10 mouse cellular contexts compared by ENCODE assay signal in the genomic region with DNA sequence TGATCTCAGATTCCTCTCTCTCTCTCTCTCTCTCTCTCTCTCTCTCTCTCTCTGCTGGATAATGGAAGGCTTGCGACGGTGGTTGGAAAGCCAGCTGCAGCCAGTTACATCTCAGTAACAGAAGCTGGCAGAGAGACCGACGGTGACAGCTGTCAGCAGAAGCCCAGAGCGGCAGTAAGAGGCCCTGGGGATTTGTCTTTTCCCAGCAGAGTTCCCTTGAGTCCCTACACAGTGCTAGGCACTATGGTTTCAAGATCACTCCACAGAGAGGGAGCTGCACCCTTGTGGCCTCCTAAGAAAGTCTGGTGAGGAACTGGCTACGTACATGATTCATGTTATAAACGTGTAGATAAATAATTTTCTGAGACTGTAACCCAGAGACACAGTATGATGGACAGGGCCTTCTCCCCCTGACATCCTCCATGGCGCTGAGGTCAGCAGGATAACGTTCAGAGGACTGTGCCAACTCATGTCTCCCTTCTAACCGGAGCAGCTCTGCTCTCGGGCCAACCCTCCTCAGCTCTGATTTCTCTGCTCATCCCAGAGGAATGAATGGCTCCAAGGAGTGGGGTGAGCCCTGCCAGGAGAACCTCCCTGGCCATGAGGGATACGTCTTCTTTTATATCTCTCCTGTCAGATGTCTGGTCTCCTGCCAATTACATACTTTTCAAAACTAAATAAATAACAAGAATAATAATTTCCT.
DNase-seq lines count a peak whose midpoint lies in the region; ATAC-seq and TF ChIP-seq lines count a peak whose summit lies in the region.
"Had no signal": no experiment of that assay in that cellular context is flagged by ENCODE, and none has a peak within 500 bp of the region (broad histone marks: within the 10 kb centered on the region; RNA-seq: fewer than 3 reads in every experiment).

No protein-coding gene starts in this region.

- TF ChIP-seq CTCF in C2C12 (IDR thresholded peaks at IDR 0.05; ENCODE audit: control insufficient read depth, insufficient read depth, insufficient read length), result no peak
- no peak for TF ChIP-seq CTCF in heart, adult 2 months (IDR thresholded peaks at IDR 0.05)

- TF ChIP-seq EP300 in heart, adult 2 months (IDR thresholded peaks at IDR 0.05; ENCODE audit: insufficient read depth, low read depth, low read length), result no peak

- H3K79me2 ChIP-seq in C2C12 (ENCODE audit: control insufficient read depth, insufficient read depth), result no peaks in the 10 kb centered on the region
- no peaks in the 10 kb centered on the region for H3K79me2 ChIP-seq in heart, adult 2 months (replicated peaks; ENCODE audit: control insufficient read depth, insufficient read depth, low read length)

- no peak overlapping the region for H3K4me2 ChIP-seq in lung, embryonic 16.5 days (ENCODE audit: low read depth, low read length)
- no peak overlapping the region for H3K4me2 ChIP-seq in liver, embryonic 12.5 days
- H3K4me2 ChIP-seq: midbrain, embryonic 12.5 days had no signal

- ATAC-seq in lung, embryonic 16.5 days (ENCODE audit: low read depth), result peak; percentile 83
- no peak for ATAC-seq in megakaryocyte-erythroid progenitor cell, adult 5-6 weeks (replicated peaks; ENCODE audit: low FRiP score, low TSS enrichment, poor library complexity, severe bottlenecking)
- no peak for ATAC-seq in liver, embryonic 12.5 days

- H3K27ac ChIP-seq in heart, embryonic 10.5 days, result no peak overlapping the region
- H3K27ac ChIP-seq in heart, adult 2 months, result no peak overlapping the region
- peak overlapping the region; percentile 62 for H3K27ac ChIP-seq in lung, embryonic 16.5 days (ENCODE audit: low read length)
- no peak overlapping the region for H3K27ac ChIP-seq in liver, embryonic 12.5 days
- H3K27ac ChIP-seq: midbrain, embryonic 12.5 days had no signal

- H3ac ChIP-seq in C2C12 (ENCODE audit: control insufficient read depth, insufficient read length, low read depth), result no peak overlapping the region

- TF ChIP-seq POLR2A in heart, adult 2 months (IDR thresholded peaks at IDR 0.05; ENCODE audit: insufficient read depth, low read depth, low read length), result no peak

- peaks cover 4% of the 10 kb centered on the region; the same call in 1 of the 2 replicates for H3K4me1 ChIP-seq in heart, embryonic 10.5 days
- no peaks in the 10 kb centered on the region for H3K4me1 ChIP-seq in heart, adult 2 months (ENCODE audit: control insufficient read depth, insufficient read depth, low read length)
- peaks cover 20% of the 10 kb centered on the region for H3K4me1 ChIP-seq in lung, embryonic 16.5 days (replicated peaks; ENCODE audit: control insufficient read depth, insufficient read depth, low read length)
- no peaks in the 10 kb centered on the region for H3K4me1 ChIP-seq in liver, embryonic 12.5 days

- intact Hi-C loops in heart, adult 2 months (cut with DNase I), result no loop called here

- H3K27me3 ChIP-seq in heart, embryonic 10.5 days (ENCODE audit: insufficient read depth, poor library complexity, severe bottlenecking), result peaks cover 10% of the 10 kb centered on the region; the same call in 1 of the 2 replicates
- no peaks in the 10 kb centered on the region for H3K27me3 ChIP-seq in C2C12 (ENCODE audit: control insufficient read depth, insufficient read depth, insufficient read length)
- no peaks in the 10 kb centered on the region; the same call in 1 of the 2 replicates for H3K27me3 ChIP-seq in heart, adult 2 months (ENCODE audit: control insufficient read depth, insufficient read depth, low read length)
- H3K27me3 ChIP-seq in lung, embryonic 16.5 days (ENCODE audit: control insufficient read depth, insufficient read depth, low read depth, low read length), result no peaks in the 10 kb centered on the region
- H3K27me3 ChIP-seq in liver, embryonic 12.5 days (replicated peaks), result no peaks in the 10 kb centered on the region

- no peak overlapping the region for H3K4me3 ChIP-seq in heart, embryonic 10.5 days
- no peak overlapping the region for H3K4me3 ChIP-seq in C2C12 (ENCODE audit: insufficient read depth, poor library complexity, severe bottlenecking)
- no peak overlapping the region for H3K4me3 ChIP-seq in heart, adult 2 months
- H3K4me3 ChIP-seq in lung, embryonic 16.5 days (ENCODE audit: low read length), result no peak overlapping the region
- H3K4me3 ChIP-seq in liver, embryonic 12.5 days, result no peak overlapping the region
- H3K4me3 ChIP-seq: midbrain, embryonic 12.5 days had no signal

- H3K9me3 ChIP-seq in heart, embryonic 10.5 days, result no peaks in the 10 kb centered on the region
- no peaks in the 10 kb centered on the region for H3K9me3 ChIP-seq in lung, embryonic 16.5 days (ENCODE audit: control insufficient read depth, low read length)
- no peaks in the 10 kb centered on the region for H3K9me3 ChIP-seq in liver, embryonic 12.5 days (replicated peaks)
- H3K9me3 ChIP-seq: midbrain, embryonic 12.5 days had no signal

- H3K79me3 ChIP-seq in C2C12 (ENCODE audit: low read depth), result no peaks in the 10 kb centered on the region

- DNase-seq in heart, adult 11 months, result peak; percentile 96
- no peak for DNase-seq in heart, embryonic 10.5 days (ENCODE audit: low spot score)
- DNase-seq in heart, adult 2 months, result peak; percentile 19 to 45
- DNase-seq in cerebellum, adult 11-12 months, result no peak
- DNase-seq: cerebellum, adult 8-10 months had no signal

- no peaks in the 10 kb centered on the region for H3K36me3 ChIP-seq in heart, embryonic 10.5 days
- no peaks in the 10 kb centered on the region for H3K36me3 ChIP-seq in C2C12 (ENCODE audit: control insufficient read depth, insufficient read depth)
- no peaks in the 10 kb centered on the region for H3K36me3 ChIP-seq in heart, adult 2 months (ENCODE audit: control insufficient read depth, insufficient read depth, low read length)
- no peaks in the 10 kb centered on the region for H3K36me3 ChIP-seq in lung, embryonic 16.5 days (ENCODE audit: control insufficient read depth, insufficient read depth, low read length)
- no peaks in the 10 kb centered on the region for H3K36me3 ChIP-seq in liver, embryonic 12.5 days
- H3K36me3 ChIP-seq: midbrain, embryonic 12.5 days had no signal

- 41% methylated on average over 12 of the region's 12 CpGs for WGBS in heart, embryonic 10.5 days
- 35% methylated on average over 12 of the region's 12 CpGs for WGBS in heart, adult 2 months
- 28% methylated on average over 12 of the region's 12 CpGs for WGBS in lung, embryonic 16.5 days
- WGBS in liver, embryonic 12.5 days (ENCODE audit: insufficient replicate concordance), result 45% methylated on average over 12 of the region's 12 CpGs

- H3K9ac ChIP-seq in heart, adult 2 months (ENCODE audit: low read depth, low read length), result no peak overlapping the region
- no peak overlapping the region for H3K9ac ChIP-seq in lung, embryonic 16.5 days (ENCODE audit: low read length)
- H3K9ac ChIP-seq in liver, embryonic 12.5 days, result no peak overlapping the region
- H3K9ac ChIP-seq: midbrain, embryonic 12.5 days had no signal

TF ChIP-seq in C2C12, 6 proteins besides CTCF, POLR2A, EP300 and RAD21:
- TF ChIP-seq MYOD1 (IDR thresholded peaks at IDR 0.05; ENCODE audit: control insufficient read depth, insufficient read length, low read depth), result peak; percentile 65
- TF ChIP-seq FOSL1 (IDR thresholded peaks at IDR 0.05; ENCODE audit: insufficient read depth, low read length, poor library complexity, severe bottlenecking), result no peak
- no peak for TF ChIP-seq MYOG (IDR thresholded peaks at IDR 0.05; ENCODE audit: control insufficient read depth, extremely low read depth, insufficient read length)
- no peak for TF ChIP-seq USF1 (IDR thresholded peaks at IDR 0.05; ENCODE audit: low read depth)
- no peak for TF ChIP-seq MAX (IDR thresholded peaks at IDR 0.05)

Comparison
In these comparisons a context has a peak if more than half of its experiments do, and no peak if none do; other contexts are left out.
1. DNase-seq: peak in heart, adult 11 months (single experiment) and heart, adult 2 months (2 of 2); none in heart, embryonic 10.5 days (single experiment) and cerebellum, adult 11-12 months (single experiment).